Mouse (Mus musculus) lung, embryonic 14.5 days (tissue): ENCODE measurements around the gene Gm49373. TPM values are rescaled to one million over a fixed set of nuclear protein-coding genes. Genes with fewer than 3 reads are reported as not detected.

ENCODE experiments used
- ATAC-seq: fragments of 200-750 bp; cut with Nextera tagmentation; 2 replicates; pipeline ENCODE4 v1.8.0; 2017; ENCODE audit warnings: mild to moderate bottlenecking, moderate TSS enrichment, moderate library complexity; ENCODE audit not compliant: insufficient read depth
- DNase-seq: peaks from one replicate; pipeline ENCODE4 v3.0.0-alpha.2; 2015
- H3K27ac ChIP-seq: fragments of 300-500 bp; sonication (generic); 2 replicates; pipeline ENCODE4 v1.5.1; 2014; ENCODE audit warnings: low read depth, mild to moderate bottlenecking, moderate library complexity
- H3K27me3 ChIP-seq: fragments of 300-500 bp; sonication (generic); 2 replicates; pipeline ENCODE4 v1.6.1; 2014; ENCODE audit warnings: low read length, control low read depth; ENCODE audit not compliant: insufficient read depth
- H3K36me3 ChIP-seq: fragments of 300-500 bp; sonication (generic); 2 replicates; pipeline ENCODE4 v1.6.1; 2014; ENCODE audit warnings: control low read depth; ENCODE audit not compliant: insufficient read depth
- H3K4me1 ChIP-seq: fragments of 300-500 bp; sonication (generic); 2 replicates; pipeline ENCODE4 v1.6.1; 2014; ENCODE audit warnings: antibody characterized with exemption, control low read depth; ENCODE audit not compliant: insufficient read depth
- H3K4me2 ChIP-seq: fragments of 300-500 bp; sonication (generic); 2 replicates; pipeline ENCODE4 v1.6.1; 2014; ENCODE audit warnings: mild to moderate bottlenecking
- H3K4me3 ChIP-seq: fragments of 300-500 bp; sonication (generic); 2 replicates; pipeline ENCODE4 v1.5.1; 2014; ENCODE audit warnings: low read depth, low read length
- H3K9ac ChIP-seq: fragments of 300-500 bp; sonication (generic); 2 replicates; pipeline ENCODE4 v1.6.1; 2014
- H3K9me3 ChIP-seq: fragments of 300-500 bp; sonication (generic); 2 replicates; pipeline ENCODE4 v1.6.1; 2016; ENCODE audit warnings: low read depth, low read length, control low read depth
- CTCF ChIP-seq: IDR thresholded peaks from 2 replicates; pipeline ENCODE4 v1.5.1; 2016; ENCODE audit warnings: antibody characterized with exemption, low read depth
- WGBS: fragments of 180-500 bp; shearing (Covaris S2); extraction: QIAGEN DNeasy Blood & Tissue Kit; methylation state at CpG from one replicate; pipeline ENCODE4 v1.1.7; 2014; 5-methylcytosine and 5-hydroxymethylcytosine counted together
- polyA plus RNA-seq: library from polyadenylated mRNA; unstranded; fragments of >200 nt; fragmentation: Nextera tagmentation; extraction: Ambion mirVana; gene quantifications from 2 replicates; pipeline ENCODE4 v1.2.1, GENCODE M21; 2014

The Gm49373 gene
- polyA plus RNA-seq, 1 experiment from 2014 or later = 0.78 TPM

DNA sequence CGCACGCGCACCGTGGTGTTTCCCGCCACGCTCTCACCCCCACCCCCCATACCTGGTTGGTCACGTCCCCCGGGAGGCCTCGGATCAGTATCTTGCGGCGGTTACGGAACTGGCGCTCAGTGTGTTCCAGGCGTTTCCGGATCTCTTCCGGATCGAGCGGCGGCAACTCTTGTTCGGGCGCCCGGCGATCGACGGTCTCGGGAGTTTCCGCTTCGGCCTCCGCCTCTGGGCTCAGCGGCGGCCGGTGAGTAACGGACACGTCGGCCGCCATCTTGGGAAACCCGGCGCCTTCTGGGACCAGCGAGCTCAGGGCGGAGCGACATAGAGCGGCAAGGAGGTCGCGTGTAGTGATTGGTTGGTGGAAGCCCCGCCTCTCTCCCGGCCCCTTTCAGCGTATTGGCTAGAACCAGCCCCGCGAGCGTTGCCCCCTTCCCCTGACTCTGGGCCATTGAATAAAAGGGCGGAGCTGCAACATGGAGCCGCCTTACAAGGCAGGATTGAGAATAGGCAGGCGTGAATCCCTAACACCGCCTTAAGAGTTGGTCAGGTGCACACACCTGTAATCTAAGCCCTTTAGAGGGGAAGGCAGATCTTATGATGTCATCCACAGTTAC, 18.9 kb upstream of the Gm49373 start, which contains the start of the genes Gm38431 and Raver1:
TSS of gene Gm38431 (minus strand) at position 291 of the 614 bp plus-strand sequence.
TSS of gene Raver1 (minus strand) at position 302 of the 614 bp plus-strand sequence.
- WGBS = under 1% methylated on average over 54 of the region's 54 CpGs
- Histone ChIP-seq H3K9me3 (no peaks in the 10 kb centered on the region), H3K27me3 (no peaks in the 10 kb centered on the region), H3K36me3 (peaks cover 37% of the 10 kb centered on the region), H3K4me3 (peak within 1 kb of the TSS; percentile 68), H3K4me1 (no peaks in the 10 kb centered on the region), H3K27ac (peak within 1 kb of the TSS; percentile 91), H3K9ac (peak within 1 kb of the TSS; percentile 83), H3K4me2 (peak within 1 kb of the TSS; percentile 62)
- DNase-seq (peak; percentile 99), ATAC-seq (peak; percentile 100)
- no peak for TF ChIP-seq CTCF

DNA sequence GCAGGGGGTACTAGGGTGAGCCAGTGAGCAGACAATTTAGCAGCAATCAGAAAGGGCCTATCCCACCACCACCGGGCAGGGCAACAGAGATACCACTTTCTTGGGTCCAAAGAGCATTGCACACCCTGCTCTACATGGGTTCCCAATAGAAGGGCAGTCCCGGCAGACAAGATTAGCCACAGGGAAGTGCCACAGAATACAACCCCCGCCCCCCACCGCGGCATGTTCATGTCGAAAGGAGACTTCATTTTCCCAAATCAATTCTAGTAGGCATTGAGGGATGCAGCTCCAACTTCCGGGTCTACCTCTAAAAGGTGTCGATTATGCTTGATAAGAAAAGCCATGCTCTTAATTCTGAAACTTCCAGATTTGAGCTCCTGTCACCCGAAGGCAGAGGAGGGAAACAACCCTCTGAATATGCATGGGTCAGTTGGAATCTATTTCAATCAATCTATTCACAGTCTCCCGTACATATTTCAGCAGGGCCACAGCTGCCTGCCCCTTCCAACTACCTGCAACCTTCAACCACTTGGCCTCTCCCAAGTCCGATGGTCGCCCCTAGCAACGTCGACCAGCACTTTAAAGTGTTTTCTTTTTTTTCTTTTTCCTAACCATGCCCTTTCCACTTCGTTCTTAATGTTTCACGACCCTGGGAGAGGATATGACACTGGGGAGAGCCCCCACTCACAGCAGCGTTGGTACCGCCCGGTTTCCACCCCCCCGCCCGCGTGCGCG, 18.2 kb upstream of the Gm49373 start:
- Histone ChIP-seq H3K9me3 (no peaks in the 10 kb centered on the region), H3K27ac (peak overlapping the region; percentile 91), H3K4me1 (no peaks in the 10 kb centered on the region), H3K36me3 (peaks cover 43% of the 10 kb centered on the region), H3K9ac (peak overlapping the region; percentile 83), H3K4me2 (peak overlapping the region; percentile 62), H3K27me3 (no peaks in the 10 kb centered on the region), H3K4me3 (peak overlapping the region; percentile 68)
- ATAC-seq (no peak), DNase-seq (no peak)
- TF ChIP-seq CTCF = no peak
- 3% methylated on average over 24 of the region's 24 CpGs for WGBS

DNA sequence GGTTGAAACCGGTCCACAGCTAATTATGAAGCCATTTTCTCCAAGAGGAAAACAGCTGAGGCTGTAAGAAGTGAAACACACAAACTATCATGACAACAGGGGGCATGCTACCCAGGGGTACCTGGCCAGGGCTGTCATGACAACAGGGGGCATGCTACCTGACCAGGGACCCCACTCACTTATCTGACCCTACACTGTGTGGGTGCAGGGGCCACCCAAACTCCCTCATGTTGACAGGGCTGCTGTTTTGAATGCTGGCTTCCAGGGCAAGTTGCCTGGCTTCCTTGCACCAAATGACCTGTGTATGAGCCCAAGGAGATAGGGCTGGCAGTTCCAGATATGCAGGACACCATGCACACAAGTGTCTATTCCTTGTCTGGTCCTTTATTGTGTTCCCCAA, 17.6 kb upstream of the Gm49373 start:
- peak overlapping the region; percentile 62 for H3K4me2 ChIP-seq
- no peak overlapping the region for H3K27ac ChIP-seq
- H3K9me3 ChIP-seq = no peaks in the 10 kb centered on the region
- H3K4me1 ChIP-seq = no peaks in the 10 kb centered on the region
- H3K9ac ChIP-seq = peak overlapping the region; percentile 83
- H3K27me3 ChIP-seq = no peaks in the 10 kb centered on the region
- ATAC-seq (no peak), DNase-seq (no peak)
- 100% methylated on average over 1 of the region's 1 CpGs for WGBS
- H3K4me3 ChIP-seq = peak overlapping the region; percentile 68
- no peak for TF ChIP-seq CTCF
- H3K36me3 ChIP-seq = peaks cover 49% of the 10 kb centered on the region

DNA sequence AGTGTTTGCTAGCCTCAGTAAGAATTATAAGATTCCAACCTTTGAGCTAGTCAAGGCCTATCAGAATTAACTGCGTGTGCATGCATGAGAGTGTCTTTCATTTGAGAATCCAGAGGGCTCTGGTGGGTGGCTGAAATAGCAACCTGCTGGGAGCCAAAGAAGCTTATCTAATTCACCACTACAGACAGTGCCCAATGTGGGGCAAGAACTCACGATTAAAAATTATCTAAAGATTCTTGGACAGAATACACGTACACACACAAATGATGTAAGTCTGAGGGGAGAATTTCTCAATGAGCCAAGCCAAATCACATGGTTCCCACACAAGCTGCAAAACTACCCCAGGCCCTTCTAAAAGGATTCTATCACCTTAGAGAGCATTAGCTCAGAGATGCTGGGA, 10.4 kb upstream of the Gm49373 start:
- no peak for ATAC-seq

DNA sequence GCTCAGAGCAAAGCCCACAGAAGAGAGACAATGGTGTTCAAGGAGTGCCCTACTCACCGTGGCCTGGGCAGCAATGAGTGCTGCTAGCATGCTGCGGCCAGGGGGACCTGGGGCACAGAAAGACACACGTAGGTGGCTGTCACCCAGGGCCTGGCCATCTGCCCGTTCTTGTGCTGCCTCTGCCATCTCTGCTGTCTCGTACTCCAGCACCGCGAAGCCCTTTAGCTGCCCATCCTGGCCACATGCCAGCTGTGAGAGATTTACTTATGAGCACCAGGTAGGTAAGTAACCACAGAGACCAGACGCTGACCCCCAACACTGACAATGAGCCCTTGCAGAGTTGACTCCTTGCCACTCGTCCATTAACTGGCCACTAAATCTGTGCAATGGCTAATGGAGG, 8.2 kb upstream of the Gm49373 start:
- no peak for TF ChIP-seq CTCF
- WGBS = 84% methylated on average over 9 of the region's 9 CpGs
- Histone ChIP-seq H3K36me3 (peaks cover 98% of the 10 kb centered on the region), H3K4me3 (no peak overlapping the region), H3K4me2 (no peak overlapping the region), H3K9me3 (no peaks in the 10 kb centered on the region), H3K9ac (no peak overlapping the region), H3K4me1 (no peaks in the 10 kb centered on the region), H3K27me3 (no peaks in the 10 kb centered on the region), H3K27ac (no peak overlapping the region)
- DNase-seq (no peak), ATAC-seq (no peak)

More for the DNA sequence above, 10.4 kb upstream of the Gm49373 start:
- peaks cover 98% of the 10 kb centered on the region for H3K36me3 ChIP-seq
- H3K27me3 ChIP-seq = no peaks in the 10 kb centered on the region
- H3K4me3 ChIP-seq = no peak overlapping the region
- TF ChIP-seq CTCF = no peak
- no peak for DNase-seq
- H3K4me1 ChIP-seq = no peaks in the 10 kb centered on the region
- H3K4me2 ChIP-seq = no peak overlapping the region
- H3K27ac ChIP-seq = no peak overlapping the region
- no peak overlapping the region for H3K9ac ChIP-seq
- WGBS = 78% methylated on average over 3 of the region's 3 CpGs
- H3K9me3 ChIP-seq = no peaks in the 10 kb centered on the region

DNA sequence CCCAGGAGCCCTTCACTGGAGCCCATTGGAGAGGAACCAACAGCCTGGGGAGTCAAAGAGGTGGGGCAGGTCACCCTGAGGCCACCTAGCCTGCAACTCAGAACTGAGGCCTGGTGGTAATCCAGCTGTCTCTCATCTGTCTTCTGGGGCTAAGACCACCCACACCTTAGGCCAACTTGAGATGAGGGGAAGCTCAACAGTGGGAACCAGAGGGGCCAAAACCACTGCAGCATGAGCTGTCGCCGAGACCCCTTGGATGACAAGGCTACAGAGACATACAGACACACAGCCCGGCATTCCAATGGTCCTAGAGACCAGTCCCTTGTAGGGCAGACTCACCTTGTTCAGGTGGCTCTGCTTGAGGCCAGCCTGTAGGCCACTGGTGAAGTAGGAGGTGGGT, 2.7 kb upstream of the Gm49373 start:
- H3K27ac ChIP-seq = no peak overlapping the region
- ATAC-seq = no peak
- no peak overlapping the region for H3K9ac ChIP-seq
- H3K4me1 ChIP-seq = no peaks in the 10 kb centered on the region
- no peaks in the 10 kb centered on the region for H3K27me3 ChIP-seq
- no peak for TF ChIP-seq CTCF
- no peak overlapping the region for H3K4me2 ChIP-seq
- no peak for DNase-seq
- peaks cover 73% of the 10 kb centered on the region for H3K36me3 ChIP-seq
- 84% methylated on average over 3 of the region's 3 CpGs for whole genome bisulfite sequencing
- H3K4me3 ChIP-seq = no peak overlapping the region
- H3K9me3 ChIP-seq = no peaks in the 10 kb centered on the region

DNA sequence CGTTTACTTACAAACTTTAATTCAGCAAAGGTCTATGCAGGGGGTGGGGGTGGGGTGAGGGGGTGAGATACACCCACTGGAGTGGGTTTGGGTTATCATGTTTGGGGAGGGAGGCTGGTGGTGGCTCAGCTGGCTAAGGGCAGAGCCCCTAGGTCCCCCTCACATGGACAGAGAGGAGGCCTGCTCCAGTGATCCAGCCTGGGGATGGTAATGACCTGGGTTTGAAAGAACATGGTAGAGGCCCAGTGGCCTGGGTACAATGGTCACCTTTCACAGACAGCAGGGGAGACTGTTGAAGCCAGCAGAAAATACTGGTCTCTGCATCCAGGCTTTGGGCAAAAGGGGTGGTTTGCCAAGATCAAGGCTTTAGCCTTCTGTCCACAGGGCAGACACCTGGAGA, 1.3 kb upstream of the Gm49373 start:
- no peak overlapping the region for H3K27ac ChIP-seq
- H3K4me2 ChIP-seq = no peak overlapping the region
- DNase-seq = no peak
- TF ChIP-seq CTCF = no peak
- no peak overlapping the region for H3K9ac ChIP-seq
- H3K27me3 ChIP-seq = no peaks in the 10 kb centered on the region
- H3K4me1 ChIP-seq = no peaks in the 10 kb centered on the region
- H3K9me3 ChIP-seq = no peaks in the 10 kb centered on the region
- H3K4me3 ChIP-seq = no peak overlapping the region
- H3K36me3 ChIP-seq = peaks cover 65% of the 10 kb centered on the region
- ATAC-seq = no peak
- WGBS = 70% methylated on average over 1 of the region's 1 CpGs
